Mouse (Mus musculus) c-Kit-positive CD71-negative TER-119-negative erythroid progenitor cells, embryonic 14.5 days (primary cell): ENCODE measurements around the gene Acta1.

Experiments used
- DNase-seq: peaks from one replicate; pipeline ENCODE4 v3.0.0-alpha.2; 2013; ENCODE audit warnings: low read depth

The Acta1 gene

GRCm38 (mm10) chr8:123883094-123883493, 11.5 kb downstream of the Acta1 start:
- DNase-seq = no peak

DNA sequence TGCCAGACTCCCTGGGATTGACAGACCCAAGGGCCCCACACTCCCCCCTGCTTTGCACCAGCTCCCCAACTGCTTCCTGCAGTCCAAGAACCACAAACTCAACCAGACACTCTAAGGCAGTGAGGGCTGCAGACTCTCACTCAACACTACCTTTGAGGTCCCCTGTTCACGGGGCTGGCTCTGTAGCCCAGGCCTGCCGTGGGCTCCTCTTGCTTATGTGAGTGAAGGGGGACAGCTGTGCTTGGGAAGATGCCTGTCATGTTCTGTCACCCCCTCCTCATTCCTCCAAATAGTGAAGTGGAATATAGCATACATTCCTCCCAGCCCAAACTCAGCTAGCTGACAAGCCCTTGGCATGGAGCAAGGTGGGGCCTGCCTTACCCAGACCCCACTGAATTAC, 12.1 kb downstream of the Acta1 start:
- no peak for DNase-seq

DNA sequence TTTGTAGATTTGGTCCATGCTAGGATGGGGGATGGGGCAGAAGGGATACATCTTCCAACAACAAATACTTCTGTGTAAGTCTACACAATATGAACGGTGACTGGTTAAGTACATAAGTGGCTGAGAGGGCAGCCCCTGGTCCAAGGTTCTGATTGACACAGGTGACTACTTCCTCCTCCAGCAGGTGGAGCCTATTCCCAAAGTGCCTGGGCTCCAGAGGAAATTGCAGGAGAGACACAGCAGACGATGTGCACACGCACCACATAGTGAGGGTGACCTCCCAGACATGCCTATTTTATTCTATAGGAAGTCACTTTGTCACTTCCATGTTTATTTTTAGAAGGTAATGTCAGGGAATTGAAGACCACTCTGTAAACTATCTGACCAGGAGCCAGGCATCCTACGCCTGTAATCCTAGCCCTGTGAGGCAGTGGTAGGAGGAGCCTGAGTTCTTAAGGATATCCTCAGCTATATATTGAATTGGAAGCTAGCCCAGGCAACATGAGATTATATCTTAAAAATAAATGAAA, 13.7 kb downstream of the Acta1 start:
- no peak for DNase-seq

DNA sequence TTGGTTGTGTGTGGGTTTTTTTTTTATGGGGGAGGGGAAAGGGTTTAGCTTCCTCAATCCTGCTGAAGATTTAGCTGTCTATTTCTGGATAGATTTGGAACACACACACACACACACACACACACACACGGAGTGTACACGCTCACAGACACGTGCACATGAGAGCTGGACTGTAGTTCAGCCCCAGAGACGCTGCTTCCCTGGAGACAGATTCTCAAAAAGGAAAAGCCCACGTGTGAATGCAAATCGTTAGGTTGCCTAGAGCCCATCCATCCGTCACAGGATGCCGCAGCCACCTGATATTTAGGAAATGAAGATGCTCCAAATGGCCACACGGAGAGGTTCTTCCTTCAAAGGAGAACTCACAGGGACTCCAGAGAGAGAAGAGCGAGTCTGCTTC, 14.3 kb downstream of the Acta1 start:
- no peak for DNase-seq

GRCm38 (mm10) chr8:123877865-123878264, 16.7 kb downstream of the Acta1 start:
- DNase-seq = no peak

- DNase-seq = no peak
Observed at GRCm38 (mm10) chr8:123874324-123874723, 20.2 kb downstream of the Acta1 start.

- no peak for DNase-seq
Observed at GRCm38 (mm10) chr8:123873364-123873763, 21.2 kb downstream of the Acta1 start.

DNA sequence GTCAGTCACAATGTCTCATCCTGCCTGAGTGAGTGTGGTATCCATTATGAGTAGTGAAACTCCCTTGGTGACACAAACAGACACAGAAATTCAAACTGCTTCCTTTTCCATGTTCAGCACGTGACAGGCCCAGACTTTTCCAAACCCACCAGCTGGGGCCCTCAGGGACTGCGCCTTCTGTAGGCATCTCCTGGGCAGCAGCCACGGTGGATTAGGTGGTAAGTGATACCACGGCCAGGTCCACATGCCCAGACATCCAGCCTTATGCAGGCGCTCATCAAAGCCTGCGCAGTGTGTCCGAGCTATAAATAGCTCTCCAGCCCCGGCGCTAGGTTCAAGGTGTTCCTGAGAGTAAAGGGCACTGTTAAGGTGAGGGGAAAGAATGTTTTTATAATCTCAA, 22.5 kb downstream of the Acta1 start:
- no peak for DNase-seq

DNA sequence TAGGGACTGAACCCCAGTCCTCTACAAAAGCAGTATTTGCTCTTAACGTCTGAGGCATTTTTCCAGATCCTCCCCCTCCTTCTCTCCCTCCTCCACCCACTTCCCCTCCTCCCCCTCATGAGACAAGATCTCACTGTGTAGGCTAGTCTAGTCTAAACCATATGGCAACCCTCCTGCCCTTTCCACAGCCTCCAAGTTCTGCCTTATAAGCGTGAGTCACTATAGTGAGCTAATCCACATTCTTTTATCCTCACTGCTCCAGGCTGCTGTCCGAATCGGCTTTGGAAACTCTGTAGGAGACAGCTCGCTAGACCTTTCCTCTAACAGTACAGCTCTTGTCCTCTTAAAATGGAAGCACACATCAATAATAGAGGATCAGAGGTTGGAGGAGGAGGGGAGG, 27.6 kb downstream of the Acta1 start:
- DNase-seq = no peak

- DNase-seq = no peak
Observed at GRCm38 (mm10) chr8:123865786-123866185, 28.8 kb downstream of the Acta1 start.

GRCm38 (mm10) chr8:123860386-123860785, 34.2 kb downstream of the Acta1 start:
- DNase-seq = no peak

GRCm38 (mm10) chr8:123859648-123860259, 34.8 kb downstream of the Acta1 start, which contains the start of gene Ccsap:
Gene Ccsap, minus strand, starts transcription at chr8:123860209.
- peak; percentile 30 for DNase-seq

- DNase-seq = peak; percentile 85
Observed at GRCm38 (mm10) chr8:123858941-123859647, 35.5 kb downstream of the Acta1 start.

- no peak for DNase-seq
Observed at GRCm38 (mm10) chr8:123858574-123858940, 36.0 kb downstream of the Acta1 start.

DNA sequence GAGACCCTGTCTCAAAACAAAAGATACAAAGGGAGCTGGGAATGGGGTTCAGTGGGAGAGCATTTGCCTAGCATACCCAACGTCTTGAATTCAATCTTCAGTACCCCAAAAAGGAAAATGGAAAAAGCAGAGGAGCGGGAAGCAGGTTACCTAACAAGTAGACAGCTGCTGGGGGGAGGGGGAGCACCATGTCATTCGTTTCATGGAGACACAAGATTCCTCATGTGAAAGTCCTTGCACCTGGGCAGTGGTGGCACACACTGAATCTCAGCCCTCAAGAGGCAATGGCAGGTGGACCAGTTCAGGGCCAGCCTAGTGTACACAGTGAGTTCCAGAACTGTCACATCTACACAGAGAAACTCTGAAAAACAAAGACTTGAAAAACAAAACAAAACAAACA, 37.2 kb downstream of the Acta1 start:
- no peak for DNase-seq

GRCm38 (mm10) chr8:123854733-123855475, 39.6 kb downstream of the Acta1 start:
- DNase-seq = no peak

DNA sequence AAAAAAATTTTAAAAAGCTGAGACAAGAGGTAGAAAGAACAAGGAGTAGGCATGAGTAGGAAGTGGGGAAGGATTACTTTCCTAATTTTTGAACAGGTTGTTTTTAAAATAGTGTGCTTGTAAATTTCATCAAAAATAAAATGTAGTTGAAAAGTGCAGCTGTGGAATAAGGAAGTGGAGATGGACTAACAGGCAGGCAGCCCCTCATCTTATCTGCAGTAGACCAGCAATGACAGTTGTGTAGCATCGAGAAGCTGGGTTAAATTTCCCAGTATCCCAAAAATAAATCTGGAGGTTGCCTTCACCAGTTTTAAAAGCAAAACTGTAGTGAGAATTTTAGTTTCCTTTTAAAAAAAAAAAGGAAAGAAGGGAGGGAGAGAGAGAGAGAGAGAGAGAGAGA, 40.3 kb downstream of the Acta1 start:
- DNase-seq = no peak

DNA sequence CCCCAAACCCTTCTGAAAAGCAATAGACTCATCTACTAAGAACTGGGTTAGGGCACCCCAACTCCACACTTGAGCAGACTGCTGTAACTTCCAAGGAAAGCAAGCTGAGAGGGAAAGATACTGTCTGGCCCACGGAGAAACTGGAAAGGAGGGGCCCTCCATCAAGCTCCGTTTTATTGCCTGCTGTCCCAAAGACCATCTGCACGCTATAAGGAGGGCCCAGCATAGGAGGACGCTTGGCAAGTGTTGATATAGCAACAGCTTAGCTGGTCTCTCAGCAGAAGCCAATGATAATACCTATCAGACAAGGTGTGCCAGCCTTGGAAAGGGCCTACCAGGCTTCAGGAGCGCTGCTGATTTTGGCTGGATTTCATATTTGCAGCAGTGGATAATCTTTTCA, 43.0 kb downstream of the Acta1 start:
- no peak for DNase-seq

GRCm38 (mm10) chr8:123849352-123849751, 45.2 kb downstream of the Acta1 start:
- no peak for DNase-seq

- DNase-seq = no peak
Observed at GRCm38 (mm10) chr8:123847546-123847945, 47.0 kb downstream of the Acta1 start.

DNA sequence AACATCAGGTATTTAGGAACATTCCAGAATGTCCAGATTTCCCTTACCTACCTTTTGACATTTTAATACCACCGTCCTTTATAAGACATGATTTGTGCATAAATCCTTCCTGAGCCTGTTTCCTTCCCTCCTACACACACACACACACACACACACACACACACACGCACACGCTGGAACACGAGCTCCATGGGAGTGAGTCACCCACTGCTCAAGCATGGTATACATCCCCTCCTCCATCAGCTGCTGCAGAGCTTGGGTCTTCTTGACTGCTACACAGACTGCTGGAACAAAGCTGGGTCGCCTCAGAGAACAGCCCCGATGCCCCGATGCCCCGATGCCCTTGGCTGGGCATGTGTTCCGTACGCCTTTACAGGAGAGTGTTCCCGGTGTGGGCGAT, 48.0 kb downstream of the Acta1 start:
- DNase-seq = no peak

DNA sequence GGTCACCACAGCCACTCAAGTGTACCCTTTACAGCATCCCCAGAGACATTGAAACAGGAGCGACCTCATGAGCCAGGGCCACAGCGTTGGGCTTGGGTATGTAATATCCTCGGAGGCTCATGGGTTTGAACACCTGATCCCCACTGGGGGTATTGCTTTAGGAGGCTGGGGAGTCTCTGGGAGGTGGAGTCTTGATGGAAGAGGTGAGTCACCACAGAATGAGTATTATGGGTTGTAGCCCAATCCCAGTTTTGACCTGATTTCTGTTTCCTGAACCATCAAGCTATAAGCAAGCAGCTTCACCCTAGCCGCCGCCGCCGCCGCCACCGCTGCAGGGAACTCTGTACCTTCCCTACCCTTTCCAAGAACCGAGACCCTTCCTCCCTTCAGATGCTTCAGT, 48.6 kb downstream of the Acta1 start:
- no peak for DNase-seq

DNA sequence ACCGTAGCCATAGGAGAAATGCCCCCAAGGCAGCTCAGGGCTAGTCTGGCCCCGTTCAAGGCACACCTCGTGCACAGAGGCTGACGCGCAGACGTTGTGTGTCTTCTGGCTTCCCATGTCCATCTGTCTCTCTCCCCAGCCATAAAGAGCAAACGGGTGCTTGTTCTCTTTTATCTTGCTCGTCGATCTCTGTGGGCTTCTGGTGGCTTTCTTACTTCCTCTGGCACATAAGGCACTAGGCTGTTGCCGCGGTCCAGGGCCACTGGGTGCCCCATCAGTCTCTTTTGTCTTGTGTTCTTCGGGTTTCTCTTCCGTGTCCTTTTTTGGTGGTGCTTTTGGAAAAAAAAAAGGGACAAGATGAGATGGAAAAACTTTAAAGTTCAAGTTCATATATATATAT, 49.4 kb downstream of the Acta1 start:
- DNase-seq = no peak
